Mouse (Mus musculus): Measurements from ENCODE around the gene Tcea3. TPM values are rescaled to one million over a fixed set of nuclear protein-coding genes. Genes with fewer than 3 reads are reported as not detected.
A peak's percentile ranks its signal among the peaks of the same experiment; 100 is the strongest.

Tcea3 gene
- polyA plus RNA-seq, 1 experiment from 2014 or later, result 11.1 TPM

DNA sequence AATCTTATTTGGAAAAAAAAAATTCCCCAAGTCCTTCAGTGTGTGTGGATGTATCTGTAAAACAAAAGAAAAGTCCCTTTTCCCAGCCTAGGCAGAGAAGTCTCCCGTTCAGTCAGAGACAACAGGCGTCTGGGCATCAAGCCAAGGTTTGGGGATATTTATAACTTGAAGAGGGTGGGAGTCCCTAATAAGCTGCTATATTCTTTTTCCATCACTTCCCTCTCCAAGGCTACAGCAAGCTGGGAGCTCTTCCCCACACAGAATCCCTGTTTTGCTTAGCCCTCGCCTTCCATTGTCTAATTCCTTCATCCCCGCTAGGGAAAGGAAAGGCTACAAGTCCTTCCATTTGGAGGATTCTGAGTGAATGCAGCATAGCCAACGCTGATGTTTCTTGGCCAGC lies 36.9 kb downstream of the Tcea3 start, which contains the start of gene Zfp46:
Zfp46 (plus strand) TSS at position 229 of the 400 bp plus-strand sequence.
- Histone ChIP-seq H3K4me2 (peak within 1 kb of the TSS; percentile 87), H3K4me3 (peak within 1 kb of the TSS; percentile 69), H3K27ac (peak within 1 kb of the TSS; percentile 65), H3K36me3 (peaks cover 23% of the 10 kb centered on the region), H3K9ac (peak within 1 kb of the TSS; percentile 70), H3K4me1 (peaks cover 27% of the 10 kb centered on the region), H3K27me3 (replicated peaks) (peaks cover 17% of the 10 kb centered on the region), H3K9me3 (replicated peaks) (peaks cover 6% of the 10 kb centered on the region; the same call in 1 of the 2 replicates)
- WGBS (ENCODE audit: insufficient replicate concordance), result 64% methylated on average over 5 of the region's 5 CpGs
- no peak for ATAC-seq

DNA sequence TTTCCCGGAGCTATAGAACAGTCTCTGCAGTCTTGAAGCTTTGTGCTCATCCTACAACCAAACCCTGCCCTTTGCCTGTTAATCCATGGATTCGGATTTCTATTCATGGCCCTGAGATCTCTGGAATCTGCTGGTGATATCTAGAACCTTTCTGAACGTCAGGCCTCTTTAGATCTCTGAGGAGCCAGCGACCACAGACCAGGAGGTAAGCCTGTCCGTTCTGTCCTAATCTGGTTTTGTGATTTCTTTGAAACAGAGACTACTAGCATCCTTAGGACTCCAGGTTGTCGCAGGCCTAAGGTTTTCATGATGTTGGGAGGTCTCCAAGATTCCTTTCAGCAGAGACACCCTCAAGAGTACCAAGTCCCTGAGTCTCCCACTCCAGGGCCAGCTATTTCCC lies 37.4 kb downstream of the Tcea3 start:
- Histone ChIP-seq H3K4me2 (peak overlapping the region; percentile 87), H3K27ac (peak overlapping the region; percentile 59; the same call in 1 of the 2 replicates), H3K27me3 (replicated peaks) (peaks cover 16% of the 10 kb centered on the region), H3K36me3 (peaks cover 28% of the 10 kb centered on the region), H3K9ac (peak overlapping the region; percentile 70), H3K4me3 (peak overlapping the region; percentile 69), H3K4me1 (peaks cover 27% of the 10 kb centered on the region), H3K9me3 (replicated peaks) (peaks cover 7% of the 10 kb centered on the region; the same call in 1 of the 2 replicates)
- WGBS (ENCODE audit: insufficient replicate concordance), result 43% methylated on average over 6 of the region's 6 CpGs
- no peak for ATAC-seq

DNA sequence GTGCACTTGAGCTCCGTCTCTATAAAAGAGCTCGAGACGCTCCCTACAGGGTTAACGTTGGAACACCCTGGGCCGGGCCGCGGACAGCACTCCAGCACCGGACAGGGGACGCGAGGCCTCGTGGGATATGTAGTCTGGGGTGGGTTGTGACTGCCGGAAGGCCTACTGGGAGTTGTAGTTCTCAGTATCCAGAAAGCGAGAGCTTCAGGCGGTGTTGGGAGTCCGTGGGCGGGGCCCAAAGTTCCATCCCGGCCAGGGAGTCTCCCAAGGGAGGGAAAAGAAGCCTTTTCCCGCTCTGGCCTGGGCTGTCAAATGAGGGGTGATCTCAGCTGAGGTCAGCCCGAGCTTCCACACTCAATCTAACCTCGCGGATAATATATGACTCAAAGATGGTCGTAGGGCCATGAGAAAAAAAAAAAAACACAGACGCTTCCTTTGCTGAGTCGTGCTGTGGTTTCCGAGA lies 37.9 kb downstream of the Tcea3 start:
- Histone ChIP-seq H3K27ac (peak overlapping the region; percentile 65), H3K36me3 (peaks cover 33% of the 10 kb centered on the region), H3K27me3 (replicated peaks) (peaks cover 16% of the 10 kb centered on the region), H3K4me1 (peaks cover 27% of the 10 kb centered on the region), H3K4me3 (peak overlapping the region; percentile 69), H3K9me3 (replicated peaks) (peaks cover 12% of the 10 kb centered on the region), H3K9ac (peak overlapping the region; percentile 70), H3K4me2 (peak overlapping the region; percentile 87)
- peak; percentile 94 for ATAC-seq
- under 1% methylated on average over 25 of the region's 25 CpGs for WGBS (ENCODE audit: insufficient replicate concordance)

DNA sequence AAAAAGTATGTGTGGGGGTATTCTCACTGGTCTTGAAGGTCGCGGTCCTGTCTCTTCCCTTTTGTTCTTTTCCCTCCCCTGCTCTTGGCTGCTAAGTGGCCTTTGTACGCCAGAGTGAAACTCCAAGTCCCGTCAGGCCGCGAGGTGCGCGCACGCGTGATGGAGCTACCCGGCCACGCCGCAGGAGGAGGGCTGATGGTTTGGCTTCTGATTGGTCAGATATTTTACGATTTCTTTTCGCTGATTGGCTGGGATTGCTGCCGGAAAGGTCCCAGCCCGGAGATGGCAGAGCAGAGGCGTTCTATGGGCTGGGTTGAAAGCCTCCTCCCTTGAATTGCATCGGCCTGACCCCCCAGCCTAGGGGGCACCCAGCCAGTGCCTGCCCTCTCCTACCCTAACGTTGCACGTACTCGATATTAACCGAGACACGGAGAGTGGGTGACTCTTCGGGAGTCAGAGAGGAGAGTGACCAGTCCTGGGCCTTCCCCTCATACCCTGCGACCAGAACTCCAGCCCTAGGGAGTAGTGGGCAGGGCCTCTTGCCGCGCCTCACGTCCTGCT lies 38.4 kb downstream of the Tcea3 start:
- Histone ChIP-seq H3K36me3 (peaks cover 38% of the 10 kb centered on the region), H3K27ac (peak overlapping the region; percentile 65), H3K27me3 (replicated peaks) (peaks cover 11% of the 10 kb centered on the region), H3K9me3 (replicated peaks) (peaks cover 16% of the 10 kb centered on the region), H3K4me1 (peaks cover 27% of the 10 kb centered on the region), H3K9ac (peak overlapping the region; percentile 70), H3K4me3 (peak overlapping the region; percentile 69), H3K4me2 (peak overlapping the region; percentile 87)
- WGBS (ENCODE audit: insufficient replicate concordance), result under 1% methylated on average over 29 of the region's 29 CpGs
- ATAC-seq, result peak; percentile 89

DNA sequence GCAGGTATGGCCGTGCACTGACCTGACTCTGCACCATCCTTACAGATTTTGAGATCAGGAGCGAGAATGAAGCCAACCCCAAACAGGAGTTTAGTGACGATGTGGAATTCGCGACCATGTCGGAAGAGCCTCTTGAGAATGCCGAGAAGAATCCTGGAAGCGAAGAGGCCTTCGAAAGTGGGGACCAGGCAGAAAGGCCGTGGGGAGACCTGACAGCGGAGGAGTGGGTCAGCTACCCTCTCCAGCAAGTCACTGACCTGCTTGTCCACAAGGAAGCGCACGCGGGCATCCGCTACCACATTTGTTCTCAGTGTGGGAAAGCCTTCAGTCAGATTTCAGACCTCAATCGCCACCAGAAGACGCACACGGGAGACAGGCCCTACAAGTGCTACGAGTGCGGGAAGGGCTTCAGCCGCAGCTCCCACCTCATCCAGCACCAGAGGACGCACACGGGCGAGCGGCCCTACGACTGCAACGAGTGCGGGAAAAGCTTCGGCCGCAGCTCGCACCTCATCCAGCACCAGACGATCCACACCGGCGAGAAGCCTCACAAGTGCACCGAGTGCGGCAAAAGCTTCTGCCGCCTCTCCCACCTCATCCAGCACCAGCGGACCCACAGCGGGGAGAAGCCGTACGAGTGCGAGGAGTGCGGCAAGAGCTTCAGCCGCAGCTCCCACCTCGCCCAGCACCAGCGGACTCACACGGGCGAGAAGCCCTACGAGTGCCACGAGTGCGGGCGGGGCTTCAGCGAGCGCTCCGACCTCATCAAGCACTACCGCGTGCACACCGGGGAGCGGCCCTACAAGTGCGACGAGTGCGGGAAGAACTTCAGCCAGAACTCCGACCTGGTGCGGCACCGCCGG lies 42.6 kb downstream of the Tcea3 start:
- Histone ChIP-seq H3K4me2 (no peak overlapping the region), H3K27ac (no peak overlapping the region), H3K9ac (no peak overlapping the region), H3K9me3 (replicated peaks) (peaks cover 16% of the 10 kb centered on the region), H3K27me3 (replicated peaks) (no peaks in the 10 kb centered on the region), H3K4me1 (peaks cover 10% of the 10 kb centered on the region), H3K36me3 (peaks cover 64% of the 10 kb centered on the region), H3K4me3 (no peak overlapping the region)
- ATAC-seq, result no peak
- WGBS (ENCODE audit: insufficient replicate concordance), result 82% methylated on average over 66 of the region's 66 CpGs

DNA sequence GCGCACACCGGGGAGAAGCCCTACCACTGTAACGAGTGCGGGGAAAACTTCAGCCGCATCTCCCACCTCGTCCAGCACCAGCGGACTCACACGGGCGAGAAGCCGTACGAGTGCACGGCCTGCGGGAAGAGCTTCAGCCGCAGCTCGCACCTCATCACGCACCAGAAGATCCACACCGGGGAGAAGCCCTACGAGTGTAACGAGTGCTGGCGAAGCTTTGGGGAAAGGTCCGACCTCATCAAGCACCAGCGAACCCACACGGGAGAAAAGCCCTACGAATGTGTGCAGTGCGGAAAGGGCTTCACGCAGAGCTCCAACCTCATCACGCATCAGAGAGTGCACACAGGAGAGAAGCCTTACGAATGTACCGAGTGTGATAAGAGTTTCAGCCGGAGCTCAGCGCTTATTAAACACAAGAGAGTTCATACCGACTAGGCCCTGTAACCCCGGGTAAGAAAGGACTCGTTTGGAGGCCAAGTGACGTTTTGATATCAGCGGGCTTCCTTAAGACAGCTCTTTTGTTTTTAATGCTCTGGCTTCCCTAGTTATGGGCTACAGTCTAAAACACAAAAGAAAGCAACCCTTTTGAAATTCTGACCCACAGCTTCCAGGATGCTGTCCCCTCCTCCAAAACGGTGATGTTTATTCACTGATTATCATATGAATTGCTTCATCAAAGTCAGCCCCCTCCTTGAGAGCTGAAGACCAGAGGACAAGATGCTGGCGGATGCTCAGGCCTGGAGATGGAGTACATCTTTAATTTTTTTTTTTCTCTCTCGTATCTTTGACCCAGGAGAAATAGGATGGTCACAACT lies 43.5 kb downstream of the Tcea3 start:
- no peak overlapping the region for H3K9ac ChIP-seq
- H3K9me3 ChIP-seq (replicated peaks), result peaks cover 16% of the 10 kb centered on the region
- peaks cover 11% of the 10 kb centered on the region for H3K4me1 ChIP-seq
- no peaks in the 10 kb centered on the region for H3K27me3 ChIP-seq (replicated peaks)
- H3K4me2 ChIP-seq, result no peak overlapping the region
- no peak overlapping the region for H3K27ac ChIP-seq
- H3K36me3 ChIP-seq, result peaks cover 64% of the 10 kb centered on the region
- H3K4me3 ChIP-seq, result no peak overlapping the region
- no peak for ATAC-seq
- WGBS (ENCODE audit: insufficient replicate concordance), result 84% methylated on average over 39 of the region's 39 CpGs

DNA sequence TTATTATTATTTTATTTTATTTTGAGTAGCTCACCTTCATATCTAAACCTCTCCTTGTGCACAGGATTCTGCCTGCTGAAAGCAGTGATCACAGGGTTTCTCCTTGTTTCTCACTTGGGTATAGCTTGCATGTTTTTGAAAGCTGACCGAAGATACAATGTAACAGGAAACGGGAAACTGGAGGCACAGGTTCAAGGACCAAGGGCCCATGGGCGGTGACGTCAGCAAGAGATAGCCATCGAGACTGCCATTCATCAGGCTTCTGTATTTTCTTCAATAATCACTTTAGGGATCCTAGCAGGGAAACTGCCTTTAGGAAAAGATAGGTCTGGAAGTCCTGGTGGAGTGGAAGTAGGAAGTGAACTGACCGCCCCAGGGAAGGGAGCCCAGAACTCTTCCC lies 44.2 kb downstream of the Tcea3 start:
- ATAC-seq, result no peak
- peaks cover 64% of the 10 kb centered on the region for H3K36me3 ChIP-seq
- H3K9ac ChIP-seq, result no peak overlapping the region
- H3K4me3 ChIP-seq, result no peak overlapping the region
- H3K27ac ChIP-seq, result no peak overlapping the region
- H3K9me3 ChIP-seq (replicated peaks), result peaks cover 16% of the 10 kb centered on the region
- peaks cover 5% of the 10 kb centered on the region; the same call in 1 of the 2 replicates for H3K27me3 ChIP-seq (replicated peaks)
- no peak overlapping the region for H3K4me2 ChIP-seq
- WGBS (ENCODE audit: insufficient replicate concordance), result 85% methylated on average over 6 of the region's 6 CpGs
- peaks cover 11% of the 10 kb centered on the region for H3K4me1 ChIP-seq

DNA sequence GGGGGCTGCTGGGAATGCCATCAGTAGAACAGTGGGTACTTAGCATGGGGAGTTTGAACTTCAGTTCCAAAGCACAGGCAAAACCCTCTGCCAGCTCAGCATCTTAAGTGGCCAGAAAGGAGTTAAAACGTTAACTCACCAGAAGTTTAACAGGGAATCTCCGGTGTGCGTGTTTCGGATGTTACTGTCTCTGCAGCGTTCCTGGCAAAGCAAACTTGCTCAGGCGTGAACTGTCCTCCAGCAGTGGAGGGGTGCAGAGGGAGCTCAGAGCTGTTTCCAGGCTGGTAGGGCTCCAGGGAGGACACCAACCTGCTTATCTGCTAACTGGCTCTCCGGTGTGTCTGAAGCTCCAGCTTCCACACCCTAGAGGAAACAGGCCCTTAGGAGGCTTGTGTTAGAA lies 48.4 kb downstream of the Tcea3 start:
- Histone ChIP-seq H3K4me1 (peaks cover 6% of the 10 kb centered on the region; the same call in 1 of the 2 replicates), H3K4me2 (no peak overlapping the region), H3K9ac (no peak overlapping the region), H3K36me3 (peaks cover 26% of the 10 kb centered on the region), H3K27me3 (replicated peaks) (peaks cover 23% of the 10 kb centered on the region; the same call in 1 of the 2 replicates), H3K9me3 (replicated peaks) (no peaks in the 10 kb centered on the region), H3K27ac (no peak overlapping the region), H3K4me3 (no peak overlapping the region)
- no peak for ATAC-seq
- 59% methylated on average over 7 of the region's 7 CpGs for WGBS (ENCODE audit: insufficient replicate concordance)

DNA sequence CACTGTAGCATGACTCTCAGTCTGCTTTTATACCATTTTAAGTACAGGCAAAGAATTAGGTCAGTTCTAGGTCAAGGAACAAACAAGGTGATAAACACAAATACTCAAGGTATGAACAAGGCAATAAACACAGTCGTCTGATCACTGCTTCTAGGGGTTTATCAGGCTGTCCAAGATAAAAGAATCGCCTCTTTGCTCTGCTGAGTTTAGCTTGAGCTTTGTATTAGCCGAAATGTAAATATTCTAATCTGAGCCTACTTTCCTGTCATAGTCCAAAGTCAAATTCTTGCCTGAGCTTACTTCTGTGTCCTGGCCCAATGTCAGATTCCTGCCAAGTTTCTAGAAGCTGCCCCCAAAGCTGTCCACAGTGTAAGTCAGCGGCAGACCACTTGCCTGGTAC lies 54.9 kb downstream of the Tcea3 start:
- 54% methylated on average over 4 of the region's 4 CpGs for WGBS (ENCODE audit: insufficient replicate concordance)
- Histone ChIP-seq H3K9ac (no peak overlapping the region), H3K27me3 (replicated peaks) (peaks cover 61% of the 10 kb centered on the region), H3K4me1 (no peaks in the 10 kb centered on the region), H3K4me3 (no peak overlapping the region), H3K9me3 (replicated peaks) (no peaks in the 10 kb centered on the region), H3K27ac (no peak overlapping the region), H3K36me3 (no peaks in the 10 kb centered on the region), H3K4me2 (no peak overlapping the region)
- ATAC-seq, result no peak

DNA sequence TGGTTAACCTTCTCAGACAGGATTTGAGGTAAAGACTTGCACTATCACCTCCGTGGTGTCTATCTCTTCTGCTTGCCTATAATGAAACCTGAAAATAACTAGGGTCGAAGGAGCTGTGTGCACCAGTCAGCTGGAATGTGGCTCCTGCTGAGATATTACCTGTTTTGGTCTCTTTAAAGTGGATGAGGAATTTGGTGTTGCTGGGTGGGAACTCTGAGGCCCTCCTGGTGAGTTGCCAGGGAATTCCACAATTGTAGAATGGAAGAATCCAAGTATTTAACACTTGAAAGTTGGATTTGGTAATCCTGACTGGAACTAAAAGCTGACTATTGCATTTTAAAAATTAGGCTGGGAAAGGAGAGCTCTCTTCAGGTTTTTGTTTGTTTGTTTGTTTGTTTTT lies 56.7 kb downstream of the Tcea3 start:
- WGBS (ENCODE audit: insufficient replicate concordance), result 27% methylated on average over 2 of the region's 2 CpGs

DNA sequence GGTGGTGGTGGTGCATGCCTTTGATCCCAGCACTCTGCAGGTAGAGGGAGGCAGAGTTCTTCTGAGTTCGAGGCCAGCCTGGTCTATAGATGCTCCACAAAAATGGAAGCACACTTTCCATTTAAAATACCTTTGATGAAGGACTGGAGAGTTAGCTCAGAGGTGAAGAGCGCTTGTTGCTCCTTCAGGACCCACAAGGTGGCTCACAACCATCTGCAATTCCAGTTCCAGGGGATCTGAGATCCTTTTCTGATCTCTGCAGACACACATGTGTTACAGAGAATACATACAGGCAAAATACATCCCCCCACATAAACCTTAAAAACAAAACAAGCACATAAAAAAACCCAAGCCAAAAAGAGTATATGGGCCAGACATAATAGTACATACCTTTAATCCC lies 60.8 kb downstream of the Tcea3 start:
- no peak overlapping the region for H3K4me2 ChIP-seq
- no peak overlapping the region for H3K27ac ChIP-seq
- H3K4me1 ChIP-seq, result peaks cover 31% of the 10 kb centered on the region
- WGBS (ENCODE audit: insufficient replicate concordance), result 64% methylated on average over 2 of the region's 2 CpGs
- no peak overlapping the region for H3K4me3 ChIP-seq
- no peak overlapping the region for H3K9ac ChIP-seq
- ATAC-seq, result no peak
- H3K36me3 ChIP-seq, result no peaks in the 10 kb centered on the region
- H3K27me3 ChIP-seq (replicated peaks), result peaks cover 31% of the 10 kb centered on the region
- no peaks in the 10 kb centered on the region for H3K9me3 ChIP-seq (replicated peaks)

More for the DNA sequence above, 56.7 kb downstream of the Tcea3 start:
- Histone ChIP-seq H3K36me3 (no peaks in the 10 kb centered on the region), H3K4me1 (peaks cover 6% of the 10 kb centered on the region), H3K4me2 (no peak overlapping the region), H3K27ac (no peak overlapping the region), H3K27me3 (replicated peaks) (peaks cover 50% of the 10 kb centered on the region), H3K4me3 (no peak overlapping the region), H3K9ac (no peak overlapping the region), H3K9me3 (replicated peaks) (no peaks in the 10 kb centered on the region)
- ATAC-seq, result no peak

Measured in liver, embryonic 12.5 days (tissue).